Mouse (Mus musculus): ENCODE data around the gene Vmn2r108. TPM values are rescaled to one million over a fixed set of nuclear protein-coding genes. Genes with fewer than 3 reads are reported as not detected.
"Not testable (repeated sequence)": the region's sequence is repeated elsewhere in the genome, so short reads cannot be mapped to it uniquely, and the experiment has no call there.

Vmn2r108 gene
- not detected in 2 replicates for polyA plus RNA-seq (2015; fragmentation: Nextera tagmentation; extraction: Ambion mirVana)

- H3K9ac ChIP-seq = no peak within 1 kb of the TSS
- H3K36me3 ChIP-seq = no peaks in the 10 kb centered on the region
- no peaks in the 10 kb centered on the region for H3K4me1 ChIP-seq (replicated peaks)
- H3K27ac ChIP-seq = no peak within 1 kb of the TSS
- no peak within 1 kb of the TSS for H3K4me3 ChIP-seq (replicated peaks)
- DNase-seq = no peak
- no peak within 1 kb of the TSS for H3K4me2 ChIP-seq
- no peaks in the 10 kb centered on the region for H3K27me3 ChIP-seq
- H3K9me3 ChIP-seq (replicated peaks) = no peaks in the 10 kb centered on the region
- ATAC-seq (ENCODE audit: low read depth) = no peak
Observed at GRCm38 (mm10) chr17:20481231-20481630, at the start of gene Vmn2r108. TSS of gene Vmn2r108 (minus strand) at chr17:20481331.

DNA sequence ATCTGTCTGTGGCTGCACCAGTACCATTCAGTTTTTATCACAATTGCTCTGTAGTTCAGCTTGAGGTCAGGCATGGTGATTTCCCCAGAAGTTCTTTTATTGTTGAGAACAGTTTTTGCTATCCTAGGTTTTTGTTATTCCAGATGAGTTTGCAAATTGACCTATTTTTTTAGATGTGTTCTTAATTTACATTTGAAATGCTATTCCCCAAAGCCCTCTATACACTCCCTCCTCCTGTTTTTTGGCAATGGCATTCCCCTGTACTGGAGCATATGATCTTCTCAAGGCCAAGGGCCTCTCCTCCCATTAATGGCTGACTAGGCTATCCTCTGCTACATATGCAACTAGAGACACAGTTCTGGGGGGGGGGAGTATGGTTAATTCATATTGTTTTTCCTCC, 27.1 kb upstream of the Vmn2r108 start:
- H3K9me3 ChIP-seq (replicated peaks); H3K4me1 ChIP-seq (replicated peaks); H3K36me3 ChIP-seq; ATAC-seq (ENCODE audit: low read depth); DNase-seq; H3K9ac ChIP-seq; H3K4me2 ChIP-seq; H3K27ac ChIP-seq; H3K4me3 ChIP-seq (replicated peaks); H3K27me3 ChIP-seq: not testable (repeated sequence)

- ATAC-seq (ENCODE audit: low read depth) (no peak), DNase-seq (no peak)
- Histone ChIP-seq H3K4me1 (replicated peaks) (no peaks in the 10 kb centered on the region), H3K36me3 (no peaks in the 10 kb centered on the region), H3K4me3 (replicated peaks) (no peak within 1 kb of the TSS), H3K9ac (no peak within 1 kb of the TSS), H3K9me3 (replicated peaks) (0 out of 2 replicates have a peak, but pooled peaks cover 3% of the 10 kb centered on the region), H3K27ac (no peak within 1 kb of the TSS), H3K4me2 (no peak within 1 kb of the TSS), H3K27me3 (no peaks in the 10 kb centered on the region)
Observed at GRCm38 (mm10) chr17:20497858-20498257, 16.7 kb upstream of the Vmn2r108 start, which contains the start of gene Vmn1r225. TSS of gene Vmn1r225 (plus strand) at chr17:20498158.

DNA sequence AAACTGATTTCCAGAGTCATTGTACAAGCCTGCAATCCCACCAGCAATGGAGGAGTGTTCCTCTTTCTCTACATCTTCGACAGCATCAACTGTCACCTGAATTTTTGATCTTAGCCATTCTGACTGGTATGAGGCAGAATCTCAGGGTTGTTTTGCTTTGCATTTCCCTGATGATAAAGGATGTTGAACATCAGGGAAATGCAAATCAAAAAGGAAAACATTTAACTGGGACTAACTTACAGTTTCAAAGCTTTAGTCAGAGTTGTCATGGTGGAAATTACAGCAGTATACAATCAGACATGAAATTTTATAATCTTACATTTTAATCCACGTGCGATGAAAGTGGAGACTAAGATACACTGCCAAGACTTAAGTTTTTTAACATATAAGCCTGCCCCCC, 7.8 kb downstream of the Vmn2r108 start:
- ATAC-seq (ENCODE audit: low read depth) = no peak
- H3K27ac ChIP-seq = no peak overlapping the region
- H3K9ac ChIP-seq = no peak overlapping the region
- H3K4me2 ChIP-seq = no peak overlapping the region
- WGBS (ENCODE audit: insufficient replicate concordance) = 48% methylated on average over 3 of the region's 3 CpGs
- no peak overlapping the region for H3K4me3 ChIP-seq (replicated peaks)
- no peaks in the 10 kb centered on the region for H3K9me3 ChIP-seq (replicated peaks)
- no peaks in the 10 kb centered on the region for H3K27me3 ChIP-seq
- no peaks in the 10 kb centered on the region for H3K36me3 ChIP-seq
- H3K4me1 ChIP-seq (replicated peaks) = no peaks in the 10 kb centered on the region
- no peak for DNase-seq

DNA sequence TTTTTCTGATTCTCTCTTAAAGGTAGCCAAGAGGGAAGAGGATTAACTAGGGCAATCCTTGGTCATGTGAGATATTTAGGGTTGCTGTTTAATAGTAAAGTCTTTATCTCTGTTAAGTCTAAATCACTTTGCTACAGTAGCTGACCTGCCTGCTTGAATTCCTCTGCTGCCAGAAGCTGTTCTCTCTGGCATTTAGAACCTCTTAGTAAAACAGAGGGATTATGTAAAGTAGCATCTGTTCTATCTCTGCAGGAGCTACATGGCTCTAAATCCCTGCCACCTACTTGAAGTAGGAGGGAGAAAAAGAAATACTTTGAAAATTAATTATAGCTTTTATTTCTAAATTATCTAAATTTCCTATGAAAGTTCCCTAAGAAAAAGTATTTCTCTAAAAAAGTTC, 41.9 kb downstream of the Vmn2r108 start:
- DNase-seq (no peak), ATAC-seq (ENCODE audit: low read depth) (no peak)
- no peaks in the 10 kb centered on the region for H3K36me3 ChIP-seq
- H3K4me1 ChIP-seq (replicated peaks) = no peaks in the 10 kb centered on the region
- no peak overlapping the region for H3K9ac ChIP-seq
- no peak overlapping the region for H3K4me2 ChIP-seq
- no peak overlapping the region for H3K27ac ChIP-seq
- peaks cover under 1% of the 10 kb centered on the region; the same call in 1 of the 2 replicates for H3K9me3 ChIP-seq (replicated peaks)
- H3K4me3 ChIP-seq (replicated peaks) = no peak overlapping the region
- H3K27me3 ChIP-seq = no peaks in the 10 kb centered on the region

- WGBS (ENCODE audit: insufficient replicate concordance) = 10% methylated on average over 1 of the region's 1 CpGs
- H3K4me3 ChIP-seq (replicated peaks) = no peak within 1 kb of the TSS
- no peak within 1 kb of the TSS for H3K4me2 ChIP-seq
- no peaks in the 10 kb centered on the region for H3K36me3 ChIP-seq
- no peak within 1 kb of the TSS for H3K27ac ChIP-seq
- ATAC-seq (ENCODE audit: low read depth) (no peak), DNase-seq (no peak)
- no peaks in the 10 kb centered on the region for H3K4me1 ChIP-seq (replicated peaks)
- H3K27me3 ChIP-seq = no peaks in the 10 kb centered on the region
- no peaks in the 10 kb centered on the region for H3K9me3 ChIP-seq (replicated peaks)
- no peak within 1 kb of the TSS for H3K9ac ChIP-seq
Observed at GRCm38 (mm10) chr17:20413846-20414245, 67.3 kb downstream of the Vmn2r108 start, which contains the start of gene Vmn1r224. TSS of gene Vmn1r224 (plus strand) at chr17:20414146.

Other genes starting within 250 kb of the Vmn2r108 start
- gene Vmn2r105, start 246.3 kb downstream of the Vmn2r108 start, polyA plus RNA-seq (2015; fragmentation: Nextera tagmentation; extraction: Ambion mirVana) = not detected in 2 replicates
- gene Vmn2r106, start 195.8 kb downstream of the Vmn2r108 start, polyA plus RNA-seq (2015; fragmentation: Nextera tagmentation; extraction: Ambion mirVana) = not detected in 2 replicates
- gene Vmn2r107, start 136.1 kb downstream of the Vmn2r108 start, polyA plus RNA-seq (2015; fragmentation: Nextera tagmentation; extraction: Ambion mirVana) = not detected in 2 replicates
- not detected in 2 replicates for gene Vmn1r224, start 67.2 kb downstream of the Vmn2r108 start, polyA plus RNA-seq (2015; fragmentation: Nextera tagmentation; extraction: Ambion mirVana)
- not detected in 2 replicates for gene Vmn1r225, start 16.8 kb upstream of the Vmn2r108 start, polyA plus RNA-seq (2015; fragmentation: Nextera tagmentation; extraction: Ambion mirVana)
- not detected in 2 replicates for gene Vmn2r109, start 83.4 kb upstream of the Vmn2r108 start, polyA plus RNA-seq (2015; fragmentation: Nextera tagmentation; extraction: Ambion mirVana)
- 0.01 TPM in 1 of 2 replicates, not detected in the other for gene Vmn2r110, start 115.1 kb upstream of the Vmn2r108 start, polyA plus RNA-seq (2015; fragmentation: Nextera tagmentation; extraction: Ambion mirVana)
- gene Fpr-rs3, start 143.5 kb upstream of the Vmn2r108 start, polyA plus RNA-seq (2015; fragmentation: Nextera tagmentation; extraction: Ambion mirVana) = not detected in 2 replicates
- gene Vmn1r226, start 201.5 kb upstream of the Vmn2r108 start, polyA plus RNA-seq (2015; fragmentation: Nextera tagmentation; extraction: Ambion mirVana) = not detected in 2 replicates
- not detected in 2 replicates for gene Vmn1r227, start 248.5 kb upstream of the Vmn2r108 start, polyA plus RNA-seq (2015; fragmentation: Nextera tagmentation; extraction: Ambion mirVana)

All from liver, embryonic 13.5 days (tissue).